Mouse (Mus musculus): Measurements from ENCODE around the gene Wdr6. TPM values are rescaled to one million over a fixed set of nuclear protein-coding genes. Genes with fewer than 3 reads are reported as not detected.

Wdr6 gene
- polyA plus RNA-seq, 1 experiment from 2014 or later, result 82.0 TPM

MicroRNAs encoded within 50 kb of the gene (microRNA counts, 519-probe panel; counts per million panel counts)
- microRNA mmu-miR-191, result 3,764 counts per million, percentile 54 among the panel's probes with 10 or more counts
- 3,307 counts per million, percentile 42 among the panel's probes with 10 or more counts for microRNA mmu-miR-425

Small RNAs within 50 kb of the gene (microRNA-seq; reads per million reads assigned to microRNA genes)
- gene Gm24083, result not detected
- not detected for gene Mir191
- 2,770 reads per million, percentile 86 among the genes with 10 or more reads in this experiment for gene Mir425

Other genes with a start within 250 kb of the Wdr6 start
- 760 and 815 TPM in 2 replicates for gene Gpx1, start 239.8 kb downstream of the Wdr6 start, polyA plus RNA-seq (2014; fragmentation: Nextera tagmentation; extraction: Ambion mirVana)
- 103 and 114 TPM in 2 replicates for gene Usp4, start 230.9 kb downstream of the Wdr6 start, polyA plus RNA-seq (2014; fragmentation: Nextera tagmentation; extraction: Ambion mirVana)
- 0.55 and 0.66 TPM in 2 replicates for gene 1700102P08Rik, start 185.9 kb downstream of the Wdr6 start, polyA plus RNA-seq (2014; fragmentation: Nextera tagmentation; extraction: Ambion mirVana)
- gene Ccdc36, start 150.3 kb downstream of the Wdr6 start, polyA plus RNA-seq (2014; fragmentation: Nextera tagmentation; extraction: Ambion mirVana), result 1.5 and 1.7 TPM in 2 replicates
- not detected in 2 replicates for gene BC048562, start 142.3 kb downstream of the Wdr6 start, polyA plus RNA-seq (2014; fragmentation: Nextera tagmentation; extraction: Ambion mirVana)
- gene Ccdc71, start 118.2 kb downstream of the Wdr6 start, polyA plus RNA-seq (2014; fragmentation: Nextera tagmentation; extraction: Ambion mirVana), result 43.9 and 49.7 TPM in 2 replicates
- 59.9 and 60.7 TPM in 2 replicates for gene Klhdc8b, start 117.2 kb downstream of the Wdr6 start, polyA plus RNA-seq (2014; fragmentation: Nextera tagmentation; extraction: Ambion mirVana)
- 32.3 and 33.7 TPM in 2 replicates for gene Lamb2, start 99.0 kb downstream of the Wdr6 start, polyA plus RNA-seq (2014; fragmentation: Nextera tagmentation; extraction: Ambion mirVana)
- 51.6 and 53.5 TPM in 2 replicates for gene Usp19, start 88.1 kb downstream of the Wdr6 start, polyA plus RNA-seq (2014; fragmentation: Nextera tagmentation; extraction: Ambion mirVana)
- 119 and 128 TPM in 2 replicates for gene Qars, start 71.0 kb downstream of the Wdr6 start, polyA plus RNA-seq (2014; fragmentation: Nextera tagmentation; extraction: Ambion mirVana)
- 122 and 133 TPM in 2 replicates for gene Qrich1, start 61.9 kb downstream of the Wdr6 start, polyA plus RNA-seq (2014; fragmentation: Nextera tagmentation; extraction: Ambion mirVana)
- gene Impdh2, start 18.5 kb downstream of the Wdr6 start, polyA plus RNA-seq (2014; fragmentation: Nextera tagmentation; extraction: Ambion mirVana), result 226 and 246 TPM in 2 replicates
- 37.0 and 39.8 TPM in 2 replicates for gene Ndufaf3, start 11.3 kb downstream of the Wdr6 start, polyA plus RNA-seq (2014; fragmentation: Nextera tagmentation; extraction: Ambion mirVana)
- 127 and 146 TPM in 2 replicates for gene Dalrd3, start 8.9 kb downstream of the Wdr6 start, polyA plus RNA-seq (2014; fragmentation: Nextera tagmentation; extraction: Ambion mirVana)
- gene P4htm, start 18.9 kb upstream of the Wdr6 start, polyA plus RNA-seq (2014; fragmentation: Nextera tagmentation; extraction: Ambion mirVana), result 5.9 and 7.0 TPM in 2 replicates
- 43.1 and 46.7 TPM in 2 replicates for gene Arih2, start 70.6 kb upstream of the Wdr6 start, polyA plus RNA-seq (2014; fragmentation: Nextera tagmentation; extraction: Ambion mirVana)
- 29.1 and 34.5 TPM in 2 replicates for gene Slc25a20, start 83.3 kb upstream of the Wdr6 start, polyA plus RNA-seq (2014; fragmentation: Nextera tagmentation; extraction: Ambion mirVana)
- gene Prkar2a, start 110.6 kb upstream of the Wdr6 start, polyA plus RNA-seq (2014; fragmentation: Nextera tagmentation; extraction: Ambion mirVana), result 52.3 and 54.4 TPM in 2 replicates
- 107 and 110 TPM in 2 replicates for gene Ip6k2, start 205.1 kb upstream of the Wdr6 start, polyA plus RNA-seq (2014; fragmentation: Nextera tagmentation; extraction: Ambion mirVana)
- 14.3 and 15.3 TPM in 2 replicates for gene Nckipsd, start 229.6 kb upstream of the Wdr6 start, polyA plus RNA-seq (2014; fragmentation: Nextera tagmentation; extraction: Ambion mirVana)
- 1.3 and 2.1 TPM in 2 replicates for gene Celsr3, start 247.6 kb upstream of the Wdr6 start, polyA plus RNA-seq (2014; fragmentation: Nextera tagmentation; extraction: Ambion mirVana)

Data from intestine, embryonic 14.5 days (tissue).